Mouse (Mus musculus) T-cell, adult 2 months (primary cell): ENCODE data around the gene Rad51d.
"Not testable (repeated sequence)": the region's sequence is repeated elsewhere in the genome, so short reads cannot be mapped to it uniquely, and the experiment has no call there.

Experiments used
- DNase-seq: peaks from one replicate; pipeline ENCODE4 v3.0.0; 2022; ENCODE audit warnings: low spot score

Rad51d gene

DNA sequence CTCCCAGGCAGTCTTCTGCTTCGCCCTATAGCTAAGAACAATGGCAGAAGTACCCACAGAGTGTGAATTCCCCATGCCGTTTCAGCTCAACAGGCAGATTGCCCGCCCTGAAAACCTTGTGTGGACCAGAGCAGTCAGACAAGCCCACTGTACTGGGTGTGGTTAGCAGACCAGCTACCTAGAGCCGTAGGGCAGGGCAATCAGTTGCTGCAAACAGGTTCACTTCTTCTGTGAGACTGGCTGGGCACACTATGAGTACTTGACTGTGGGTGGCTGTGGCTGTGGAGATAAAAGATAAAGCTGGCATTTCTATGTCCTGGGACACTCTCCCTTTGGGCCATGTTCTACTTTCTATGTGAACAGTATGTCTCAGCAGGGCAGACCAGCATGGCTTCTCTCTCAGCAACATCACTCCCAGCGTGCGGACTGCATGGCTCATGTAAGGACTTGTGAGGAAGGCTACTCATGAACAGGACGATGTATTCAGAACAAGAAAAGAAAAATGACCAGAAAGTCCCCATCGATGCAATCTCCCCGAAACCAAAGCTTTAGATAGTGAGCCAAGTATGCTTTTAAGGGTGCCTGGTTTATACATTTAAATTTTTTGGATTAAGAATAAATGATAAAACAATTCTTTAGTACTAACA is 35.0 kb downstream of the Rad51d start:
- DNase-seq, result no peak

DNA sequence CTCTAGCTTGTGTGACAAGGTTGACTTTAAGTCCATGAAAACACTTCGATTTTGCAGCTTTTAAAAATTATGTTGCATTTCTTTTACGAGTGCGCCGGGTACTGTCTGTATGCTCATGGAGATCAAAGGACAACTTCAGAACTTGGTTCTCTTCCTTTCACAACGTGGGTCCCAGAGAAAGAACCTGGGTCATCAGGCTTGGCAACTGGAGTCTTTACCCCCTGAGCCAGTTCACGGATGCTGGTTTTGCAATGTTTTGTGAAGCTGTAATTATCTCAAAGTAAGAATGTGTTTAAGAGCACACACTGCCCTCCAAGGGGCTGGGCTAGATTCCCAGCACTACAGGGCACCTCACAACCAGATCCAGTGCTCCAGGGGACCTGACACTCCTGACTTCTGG is 36.3 kb downstream of the Rad51d start:
- DNase-seq, result no peak

DNA sequence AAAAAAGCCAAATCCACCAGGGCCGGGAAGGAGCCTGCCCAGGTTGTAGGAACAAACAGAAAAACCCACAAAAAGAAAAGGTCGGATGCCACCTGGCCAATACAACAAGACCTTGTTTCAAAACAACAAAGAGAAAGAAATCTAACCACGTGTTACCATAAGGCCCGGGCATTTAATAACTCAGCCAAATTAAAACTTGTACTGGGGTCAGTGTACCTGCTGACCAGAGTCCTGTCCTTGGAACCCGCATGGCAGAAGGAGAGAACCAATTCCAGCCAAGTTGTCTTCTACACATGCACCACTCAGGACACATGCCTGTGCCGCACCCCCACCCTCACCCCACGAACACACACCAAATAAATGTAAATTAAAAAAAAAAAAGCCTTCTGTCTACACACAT is 37.5 kb downstream of the Rad51d start:
- no peak for DNase-seq

DNA sequence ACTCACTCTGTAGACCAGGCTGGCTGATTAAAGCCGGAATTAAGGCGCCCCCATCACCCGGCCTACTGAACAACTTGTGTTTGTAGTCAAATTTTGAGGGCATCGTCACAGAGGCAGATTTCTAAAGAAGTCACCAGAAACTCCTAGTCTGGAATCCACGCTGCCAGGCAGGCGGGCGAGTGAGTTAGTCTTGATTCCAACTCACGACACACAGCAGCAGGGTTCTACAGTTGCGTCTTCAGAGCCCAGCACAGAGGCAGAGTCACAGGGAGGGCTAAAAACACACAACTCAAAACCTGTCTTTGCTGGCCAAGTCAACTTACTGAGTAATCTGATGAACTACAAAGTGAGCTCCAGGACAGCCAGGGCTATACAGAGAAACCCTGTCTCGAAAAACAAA is 37.9 kb downstream of the Rad51d start:
- DNase-seq, result no peak

DNA sequence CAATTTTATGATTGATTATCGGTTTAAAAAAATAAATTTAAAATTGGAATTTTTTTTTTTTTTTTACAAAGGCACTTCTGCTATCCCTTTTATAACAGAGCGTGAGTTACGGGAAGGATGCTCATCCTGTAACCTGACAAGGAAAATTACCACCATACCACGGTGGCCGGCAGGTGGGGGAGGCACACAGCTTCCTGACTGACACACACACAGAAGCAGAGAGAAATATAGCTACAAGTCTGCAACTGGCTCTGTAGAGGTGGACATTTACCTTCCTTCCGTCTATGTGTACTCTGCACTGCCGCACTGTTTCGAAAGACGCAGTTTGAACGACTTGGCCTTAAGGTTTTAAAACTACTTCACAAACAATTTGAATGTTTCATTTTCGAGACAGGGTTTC is 38.3 kb downstream of the Rad51d start:
- no peak for DNase-seq

DNA sequence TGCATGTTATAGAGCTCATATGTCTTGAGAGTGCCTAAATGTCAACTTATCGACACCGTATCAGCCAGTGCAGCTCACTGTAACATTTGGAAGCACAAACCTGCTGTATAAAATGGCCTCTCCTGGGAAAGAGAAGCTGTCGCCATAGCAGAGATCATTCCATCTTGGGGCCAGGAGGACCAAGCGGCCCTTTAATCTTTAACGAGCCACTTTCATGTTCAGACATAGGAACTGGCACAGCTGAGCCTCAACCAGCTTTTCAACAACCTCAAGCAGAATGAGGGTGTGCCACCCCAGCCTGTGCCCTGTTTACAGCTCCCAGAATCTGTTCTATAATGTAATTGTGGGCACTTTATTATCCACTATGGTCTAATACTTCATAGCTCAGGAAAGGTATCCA is 40.2 kb downstream of the Rad51d start:
- DNase-seq, result no peak

DNA sequence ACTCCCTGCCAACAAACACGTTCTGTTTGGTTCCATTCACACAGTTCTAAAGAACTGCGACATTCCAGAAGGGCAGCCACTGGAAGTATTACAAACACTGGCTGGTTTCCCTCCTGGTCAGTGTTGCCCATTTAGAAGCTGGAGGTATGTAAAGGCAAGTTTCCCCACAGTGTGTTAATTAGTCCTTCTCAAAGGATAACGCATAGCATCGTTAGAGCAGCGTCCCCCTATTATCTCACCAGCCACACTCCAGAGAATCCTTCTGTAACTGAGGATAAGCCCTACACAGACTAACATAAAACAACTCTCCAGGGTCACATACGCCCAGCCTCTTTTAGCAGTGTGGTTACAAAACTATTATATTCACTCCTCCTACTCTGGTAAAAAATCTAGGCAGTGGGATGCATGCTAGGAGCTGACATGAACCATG is 42.8 kb downstream of the Rad51d start:
- no peak for DNase-seq

DNA sequence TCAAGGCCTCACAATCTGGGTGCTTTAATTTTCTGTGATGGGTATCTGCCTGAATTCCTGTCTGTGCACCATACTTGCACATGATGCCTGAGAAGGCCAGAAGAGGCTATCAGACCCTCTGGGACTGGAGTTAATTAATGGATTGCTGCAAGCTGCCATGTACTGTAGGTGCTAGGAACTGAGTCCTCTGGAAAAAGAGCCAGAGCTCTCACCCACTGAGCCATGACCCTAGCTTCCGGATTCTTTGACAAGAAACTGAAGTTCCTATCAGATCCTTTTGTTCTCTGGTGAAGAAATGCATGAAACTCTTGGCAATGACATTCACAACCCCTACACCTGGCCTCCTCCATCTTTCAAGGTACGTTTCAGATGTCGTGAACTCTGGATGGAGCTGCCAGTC is 43.5 kb downstream of the Rad51d start:
- no peak for DNase-seq

DNA sequence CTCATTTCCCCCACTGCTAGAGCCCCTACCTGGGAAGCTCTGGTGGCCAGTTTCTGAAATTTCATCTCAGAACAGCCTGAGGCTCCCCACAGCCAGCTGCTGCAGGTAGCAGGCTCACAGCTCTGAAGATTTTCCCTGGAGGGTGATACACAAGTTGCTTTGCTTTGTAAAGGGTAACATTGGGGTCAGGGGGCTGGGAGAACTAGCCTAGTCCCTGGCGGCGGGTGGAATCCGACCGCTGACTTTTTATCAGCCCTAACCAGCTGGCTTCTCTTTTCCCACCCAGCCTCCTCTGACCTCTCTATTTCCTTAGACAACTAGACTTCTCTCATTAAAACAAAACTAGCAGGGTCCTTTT is 44.4 kb downstream of the Rad51d start:
- no peak for DNase-seq

DNA sequence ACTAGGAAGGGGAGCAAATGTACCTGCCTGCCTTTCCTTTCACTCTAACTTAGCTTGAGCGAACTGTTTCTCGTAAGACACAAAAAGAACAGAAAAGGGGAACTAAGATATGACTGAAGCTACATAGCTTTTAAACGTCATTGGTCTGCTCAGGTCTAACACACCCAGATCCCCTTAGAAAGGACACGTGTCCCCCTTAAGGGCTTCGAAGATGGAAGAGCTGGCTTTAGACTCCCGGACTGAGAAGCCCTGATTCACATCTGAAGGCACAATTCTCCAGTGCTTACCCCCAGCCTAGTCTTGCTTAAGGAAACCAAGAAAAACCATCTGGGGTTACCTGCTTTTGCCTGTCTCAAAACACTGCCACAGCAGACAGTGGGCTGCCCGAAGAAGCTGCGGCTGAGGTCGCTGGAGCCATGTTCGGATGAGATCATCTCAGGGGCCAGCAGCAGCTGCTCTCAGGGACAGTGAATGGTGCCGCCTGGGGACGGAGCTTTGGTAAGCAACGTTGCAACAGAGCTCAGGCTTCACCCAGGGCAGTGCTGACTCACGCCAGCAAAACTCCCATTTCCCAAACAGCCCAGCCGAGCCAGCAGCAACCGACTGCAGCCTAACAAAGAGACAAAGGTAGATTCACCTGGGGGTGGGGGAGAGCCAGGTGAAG is 44.9 kb downstream of the Rad51d start:
- DNase-seq, result no peak

DNA sequence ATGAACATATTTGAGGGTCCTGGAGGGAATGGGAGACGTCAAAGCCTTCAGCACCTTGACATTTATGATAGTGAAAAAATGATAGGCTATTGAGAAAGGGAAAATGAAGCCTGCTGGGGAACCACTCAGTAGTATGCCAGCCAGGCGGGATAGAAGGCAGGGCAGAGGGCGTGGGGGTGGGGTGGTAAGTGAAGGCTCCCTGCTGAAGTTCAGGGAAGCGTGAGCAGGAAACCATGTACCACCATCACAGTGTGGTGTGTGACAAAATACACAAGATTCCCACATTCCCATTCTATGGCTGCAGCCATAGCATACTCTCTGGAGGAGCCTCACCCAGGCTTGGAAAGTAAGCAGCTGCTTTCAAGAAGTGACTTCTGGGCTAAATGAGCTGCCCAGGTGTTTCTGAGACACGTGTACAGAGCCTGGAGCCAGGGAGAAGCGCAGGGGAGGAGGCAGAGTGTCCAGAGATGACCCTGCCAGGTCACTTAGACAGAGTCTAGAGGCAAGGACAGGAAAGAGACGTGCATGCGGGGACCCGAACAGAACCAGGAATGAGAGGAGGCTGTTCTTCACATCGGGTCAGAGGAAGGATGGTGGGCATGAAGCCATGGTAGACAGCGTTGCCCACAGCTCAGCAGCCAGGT is 45.5 kb downstream of the Rad51d start:
- no peak for DNase-seq

DNA sequence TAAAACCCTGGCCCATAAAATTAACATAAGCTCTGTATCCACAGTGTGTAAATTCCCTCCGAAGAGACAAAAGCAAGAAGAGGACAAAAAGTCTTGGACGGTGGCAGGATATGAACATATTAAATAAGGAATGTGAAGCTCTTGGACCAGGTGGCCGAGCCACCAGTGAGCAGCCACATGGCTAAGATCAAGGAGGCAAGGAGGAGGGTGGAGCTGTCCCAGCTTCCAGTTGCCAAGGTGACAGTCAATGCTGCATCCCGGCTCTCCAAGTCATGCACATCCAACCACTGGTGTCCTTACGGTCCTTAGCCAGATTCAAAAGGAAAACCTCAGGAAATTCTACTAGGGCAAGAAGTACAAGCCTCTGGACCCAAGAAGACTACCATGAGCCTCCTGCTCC is 51.9 kb downstream of the Rad51d start:
- no peak for DNase-seq

DNA sequence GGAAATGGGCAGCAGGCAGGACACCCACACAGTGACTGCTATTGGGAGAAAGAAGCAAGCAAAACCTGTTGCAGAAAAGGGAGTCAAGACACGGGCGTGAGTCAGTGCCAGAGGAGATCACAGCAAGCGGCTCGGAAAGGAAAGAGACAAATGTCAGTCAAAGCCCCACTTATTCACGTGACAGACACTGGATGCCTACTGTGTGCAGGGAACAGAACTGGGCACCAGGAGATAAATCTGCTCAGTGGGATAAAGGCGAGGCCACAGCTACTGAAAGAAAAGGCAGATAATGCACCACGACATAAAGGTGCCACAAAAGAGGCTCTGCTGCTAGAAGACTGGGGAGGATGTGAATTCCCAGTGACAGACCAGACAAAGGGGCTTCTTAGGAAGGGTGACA is 52.6 kb downstream of the Rad51d start:
- DNase-seq, result no peak

DNA sequence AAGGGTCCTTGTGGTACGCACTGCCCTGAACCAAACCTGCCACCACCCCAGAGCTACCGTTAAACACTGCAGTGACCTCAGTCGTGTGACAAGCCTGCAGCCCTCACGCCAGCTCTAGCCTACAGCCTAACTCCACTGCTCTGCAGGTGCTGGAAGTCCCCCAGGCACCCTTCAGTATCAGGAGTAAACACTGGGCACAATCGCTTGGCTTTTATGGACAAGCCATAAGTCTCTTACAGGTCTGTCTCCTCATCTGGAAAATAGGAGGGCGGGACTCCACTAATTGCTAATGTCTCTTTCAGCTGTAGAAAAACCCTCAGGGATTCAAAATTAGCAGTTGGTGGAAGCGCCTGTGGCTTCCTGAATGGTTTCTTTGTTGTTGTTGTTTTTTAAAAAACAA is 53.2 kb downstream of the Rad51d start:
- no peak for DNase-seq

DNA sequence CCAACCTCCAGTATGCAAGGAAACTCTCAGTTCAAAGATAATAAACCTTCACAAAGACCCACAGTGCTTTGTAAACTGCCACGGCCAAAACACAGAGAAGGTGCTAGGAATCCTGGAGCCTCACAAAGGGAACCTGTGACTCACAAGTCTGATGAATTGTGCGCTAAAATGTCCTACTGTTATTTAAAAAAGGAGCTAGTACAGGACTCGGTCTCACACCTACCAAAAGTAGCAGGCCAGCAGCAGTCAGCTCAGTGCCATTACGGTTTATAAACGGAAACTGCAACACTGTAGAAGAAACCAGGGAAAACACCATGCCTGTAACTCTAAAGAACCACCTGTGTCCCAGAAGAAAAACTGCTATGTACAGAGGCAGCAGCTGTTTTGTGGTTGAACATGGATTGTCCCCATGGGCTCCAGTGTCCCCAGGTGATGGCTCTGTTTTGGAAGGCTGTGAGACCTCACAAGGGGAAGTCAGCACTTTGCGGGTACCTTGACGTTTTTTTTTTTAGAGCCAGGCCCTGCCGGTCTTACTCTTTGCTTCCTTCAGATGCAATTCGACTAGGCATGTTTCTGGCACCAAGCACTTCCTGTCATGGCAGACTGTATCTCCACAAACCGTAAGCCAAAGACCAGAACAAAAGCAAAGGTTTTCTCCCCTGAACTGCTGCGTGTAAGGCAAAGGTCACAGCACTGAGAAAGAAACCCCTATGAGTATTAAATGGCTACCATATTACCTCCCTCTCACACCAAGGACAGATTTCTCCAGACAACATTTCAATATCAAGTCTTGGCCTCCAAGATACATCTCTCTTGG is 54.6 kb downstream of the Rad51d start:
- DNase-seq, result no peak

DNA sequence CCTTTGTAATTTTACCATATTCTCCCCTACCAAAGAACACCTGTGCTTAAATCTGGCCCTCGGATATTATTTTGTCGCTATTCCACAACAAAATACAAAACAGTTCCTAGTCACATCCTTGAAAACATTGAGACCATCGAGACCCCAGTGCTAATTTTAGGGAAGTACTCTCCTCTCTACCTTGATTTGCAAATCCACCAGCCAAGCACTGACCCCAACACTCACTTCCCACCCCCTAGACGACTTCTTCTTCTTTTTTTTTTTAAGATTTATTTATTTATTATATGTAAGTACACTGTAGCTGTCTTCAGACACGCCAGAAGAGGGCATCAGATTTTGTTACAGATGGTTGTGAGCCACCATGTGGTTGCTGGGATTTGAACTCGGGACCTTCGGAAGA is 56.1 kb downstream of the Rad51d start:
- not testable (repeated sequence) for DNase-seq

DNA sequence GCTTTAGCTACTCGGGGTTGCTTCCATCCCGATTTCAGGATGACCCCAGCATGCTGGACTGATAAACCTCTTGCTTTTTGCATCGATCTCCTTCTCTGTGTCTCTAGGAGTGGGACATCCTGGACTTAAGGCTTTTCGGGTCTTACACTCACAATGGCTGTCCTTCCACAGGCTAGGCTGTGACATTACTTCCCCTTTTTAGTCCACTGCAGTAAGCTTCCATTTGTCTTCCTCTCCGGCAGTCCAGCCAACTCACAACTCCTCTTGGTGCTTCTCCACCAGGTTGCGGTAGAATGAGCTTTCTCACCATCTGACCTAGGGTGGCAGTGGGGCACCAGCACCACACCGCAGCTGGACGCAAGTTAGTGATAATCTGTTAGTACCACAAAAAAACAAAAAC is 56.5 kb downstream of the Rad51d start:
- DNase-seq, result no peak

DNA sequence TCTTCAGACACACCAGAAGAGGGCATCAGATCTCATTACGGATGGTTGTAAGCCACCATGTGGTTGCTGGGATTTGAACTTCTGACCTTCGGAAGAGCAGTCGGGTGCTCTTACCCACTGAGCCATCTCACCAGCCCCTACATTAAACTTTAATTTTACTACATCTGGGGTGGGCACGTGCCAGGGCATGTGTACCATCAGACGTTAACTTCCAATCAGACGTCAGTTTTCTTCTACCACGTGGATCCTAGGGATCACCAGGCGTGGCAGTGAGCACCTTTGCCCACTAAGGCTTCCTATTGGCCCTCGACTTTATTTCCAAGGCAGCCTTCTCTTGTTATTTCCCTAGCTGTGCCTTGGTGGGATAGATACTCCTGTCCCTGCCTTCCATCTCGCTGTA is 58.0 kb downstream of the Rad51d start:
- not testable (repeated sequence) for DNase-seq

DNA sequence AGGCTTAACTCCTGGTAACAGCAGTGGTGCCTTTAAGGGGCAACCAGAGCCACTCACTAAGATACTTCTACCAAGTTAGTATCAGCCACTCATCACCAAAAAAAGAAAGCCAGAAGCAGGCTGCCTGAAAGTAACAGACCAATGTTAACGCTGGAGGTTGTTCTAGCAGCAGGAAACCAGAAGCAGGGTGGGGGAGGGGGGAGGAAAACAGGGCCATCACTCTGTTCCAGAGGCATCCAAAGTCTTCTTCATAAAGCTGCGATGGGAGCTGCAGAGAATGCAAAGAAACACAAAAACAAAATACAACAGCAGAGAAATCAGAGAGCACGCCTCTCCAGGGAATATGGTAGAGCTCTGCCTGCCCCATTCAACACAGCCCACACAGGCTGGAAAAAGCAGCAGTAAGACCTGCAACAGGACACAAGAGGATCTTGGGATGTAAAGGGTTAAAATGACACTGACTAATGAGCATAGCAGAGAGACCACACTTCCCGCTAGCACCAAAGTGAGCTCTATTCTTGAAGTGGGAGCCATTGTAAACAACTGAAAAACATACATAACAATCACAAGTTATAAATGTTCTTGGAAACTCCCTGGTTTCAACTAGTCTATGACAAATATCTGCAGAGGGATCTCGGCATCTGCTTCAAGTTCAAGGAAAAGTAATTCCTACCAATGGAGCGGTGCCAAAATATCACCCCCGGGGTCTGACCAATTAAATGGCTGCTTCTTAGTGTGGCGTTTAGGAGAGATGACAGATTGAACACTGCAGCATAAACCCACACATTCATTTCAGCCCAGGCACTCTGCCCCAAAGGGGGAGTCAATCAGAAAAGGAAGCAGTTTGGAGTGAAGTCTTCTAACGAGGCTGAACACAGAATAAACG is 59.2 kb downstream of the Rad51d start:
- DNase-seq, result no peak

DNA sequence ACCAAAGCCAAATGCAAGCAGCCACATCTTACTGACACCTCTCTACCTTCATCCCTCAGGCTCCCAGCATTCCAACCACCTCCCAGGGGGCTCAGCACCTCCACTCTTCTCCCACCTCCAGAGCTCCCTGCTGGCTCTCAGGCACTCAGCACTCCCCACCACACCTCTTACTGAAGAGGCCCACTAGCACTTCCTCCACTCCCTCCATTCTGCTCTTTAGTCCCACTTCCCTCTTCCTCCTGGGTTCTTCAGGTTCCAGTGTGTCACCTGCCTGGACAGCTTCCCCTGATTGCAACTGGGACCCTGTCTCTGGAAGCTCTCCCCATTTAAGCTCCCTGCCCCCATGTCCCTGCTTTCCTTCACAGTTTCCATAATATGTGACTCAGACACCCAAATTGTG is 63.6 kb downstream of the Rad51d start:
- DNase-seq, result no peak
